Mouse (Mus musculus) lung, postnatal 10 days (tissue): ENCODE results near the gene Asxl1.

Experiments used
- DNase-seq: peaks from one replicate; pipeline ENCODE4 v3.0.0; 2021

Asxl1 gene

GRCm38 (mm10) chr2:153445137-153446016 lies 99.7 kb downstream of the Asxl1 start:
- peak; percentile 46 for DNase-seq

DNA sequence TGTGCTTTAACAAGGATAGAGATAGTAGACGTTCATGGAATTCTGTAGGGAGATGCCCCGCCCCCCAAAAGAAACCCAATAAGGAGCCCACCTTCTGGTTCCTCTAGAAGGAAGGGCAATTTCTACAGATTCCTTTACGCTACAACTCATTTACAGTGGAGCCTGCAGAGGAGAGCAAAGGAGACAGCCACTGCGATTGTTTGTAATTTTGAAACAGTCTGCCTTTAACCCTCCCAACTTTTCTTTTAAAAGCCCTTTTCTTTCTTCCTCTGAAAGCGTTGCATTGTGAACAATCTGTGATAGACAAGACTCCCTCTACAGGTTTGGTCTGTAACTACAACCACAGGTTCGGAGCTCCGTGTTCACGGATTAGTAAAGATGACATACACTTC lies 100.4 kb downstream of the Asxl1 start:
- peak; percentile 80 for DNase-seq

DNA sequence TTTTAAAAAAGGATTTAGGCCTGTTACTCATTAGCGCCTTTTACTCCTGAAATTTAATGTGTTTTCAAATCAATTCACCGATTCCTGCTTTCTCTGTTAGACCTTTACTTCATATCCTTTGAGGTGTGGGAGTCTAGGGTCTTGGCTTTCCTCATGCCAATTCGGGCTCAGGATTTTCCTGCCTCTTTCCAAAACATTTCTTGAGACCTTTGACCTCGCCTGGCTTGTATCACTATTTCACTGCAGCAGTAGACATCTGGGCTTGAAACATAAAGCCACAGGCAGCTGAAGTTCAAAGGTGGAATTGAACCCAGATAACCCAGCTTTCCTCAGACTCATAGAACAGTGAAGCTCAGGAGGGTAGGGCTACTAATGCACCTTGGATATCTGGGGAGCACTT lies 100.8 kb downstream of the Asxl1 start:
- DNase-seq = no peak

- peak; percentile 49 for DNase-seq
Observed at GRCm38 (mm10) chr2:153447719-153448118, 102.1 kb downstream of the Asxl1 start.

GRCm38 (mm10) chr2:153448519-153448918 lies 102.9 kb downstream of the Asxl1 start:
- DNase-seq = no peak
